Mouse (Mus musculus) Muller cell, postnatal 12 days (primary cell): Measurements from ENCODE around the gene AC161166.1.
"Not testable (repeated sequence)": the region's sequence is repeated elsewhere in the genome, so short reads cannot be mapped to it uniquely, and the experiment has no call there.

Source experiments
- DNase-seq: peaks from one replicate; pipeline ENCODE4 v3.0.0-alpha.2; 2015; ENCODE audit errors: inconsistent ontology term

AC161166.1 gene

GRCm38 (mm10) chr7:24486654-24487130 is 25.6 kb downstream of the AC161166.1 start:
- no peak for DNase-seq

- DNase-seq: no peak
These were observed 26.8 kb downstream of the AC161166.1 start for GRCm38 (mm10) chr7:24485481-24485880.

DNA sequence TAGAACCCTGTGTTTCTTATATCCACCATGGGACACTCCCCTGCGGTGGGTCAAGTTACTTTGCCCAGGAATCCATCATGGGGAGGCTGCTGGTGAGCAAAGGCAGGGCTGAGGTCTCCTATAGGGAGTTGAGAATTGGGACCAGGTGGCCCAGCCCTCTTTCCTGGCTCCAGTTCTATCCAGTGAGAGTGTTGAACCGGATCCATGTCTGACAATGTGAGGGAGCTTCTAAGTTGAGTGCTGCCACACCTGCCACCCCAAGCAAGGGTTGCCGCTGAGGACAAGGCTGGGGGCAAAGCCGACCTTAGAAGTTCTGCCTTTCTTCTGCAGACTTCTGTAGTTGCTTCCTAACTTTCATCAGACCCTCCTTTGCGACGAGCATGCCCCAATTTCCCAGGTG is 29.0 kb downstream of the AC161166.1 start:
- not testable (repeated sequence) for DNase-seq

GRCm38 (mm10) chr7:24482208-24483020 is 29.8 kb downstream of the AC161166.1 start:
- DNase-seq: no peak

DNA sequence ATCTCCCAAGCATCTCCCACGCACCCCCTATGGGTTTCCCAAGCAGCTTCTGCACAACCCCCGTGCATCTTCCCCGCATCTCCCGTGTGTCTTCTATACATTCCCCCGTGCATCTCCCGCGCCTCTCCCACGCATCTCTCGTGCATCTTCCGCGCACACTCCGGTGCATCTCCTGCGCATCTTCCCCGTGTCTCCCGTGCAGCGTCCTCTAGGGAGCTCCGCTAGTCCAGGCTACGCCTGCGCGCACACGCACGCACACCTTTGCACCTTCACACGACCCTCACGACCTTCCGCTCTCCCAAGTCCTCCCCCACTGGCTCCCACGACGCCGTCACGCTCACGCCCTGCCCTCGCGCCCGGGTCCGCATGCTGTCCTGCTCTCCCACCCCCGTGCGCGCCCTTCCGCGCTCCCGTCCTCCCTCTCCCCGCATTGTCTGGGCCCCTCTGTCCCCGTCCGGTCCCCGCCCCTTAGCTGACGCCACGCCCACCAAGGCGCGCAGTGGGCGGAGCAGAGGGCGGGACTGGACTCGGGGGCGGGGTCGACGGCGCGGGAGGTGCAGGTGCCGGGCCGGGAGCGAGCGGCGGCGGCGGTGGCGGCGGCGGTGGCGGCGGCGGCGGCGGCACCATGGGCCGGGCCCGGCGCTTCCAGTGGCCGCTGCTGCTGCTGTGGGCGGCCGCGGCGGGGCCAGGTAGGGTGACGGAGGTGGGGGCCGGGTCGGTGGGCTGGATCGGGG is 30.6 kb downstream of the AC161166.1 start, which contains the start of gene Cadm4:
Gene Cadm4 (plus strand): TSS at position 550 of the 734 bp plus-strand sequence.
- peak; percentile 94 for DNase-seq

DNA sequence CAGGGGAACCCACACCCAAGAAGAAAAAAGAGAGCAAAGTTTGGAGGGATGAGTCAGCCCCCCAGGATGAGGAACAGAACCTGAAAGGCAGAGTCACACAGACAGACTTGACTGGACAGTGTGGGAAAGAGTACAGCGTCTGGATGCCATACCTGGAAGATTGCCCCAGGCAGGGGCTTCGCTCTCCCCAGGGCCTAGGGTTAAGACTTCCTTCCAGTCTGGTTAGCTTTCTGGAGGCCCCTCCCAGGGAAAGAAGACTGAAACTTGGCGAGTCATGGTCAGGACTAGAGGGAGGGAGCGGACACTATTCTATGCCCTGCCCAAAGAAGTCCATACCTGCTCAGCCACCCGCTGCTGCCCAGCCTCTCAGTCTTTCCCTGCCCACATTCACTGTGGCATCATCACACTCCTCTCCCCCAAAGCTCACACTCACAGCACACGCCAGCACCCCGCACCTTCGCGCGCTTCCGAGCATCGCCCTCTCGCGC is 31.2 kb downstream of the AC161166.1 start:
- DNase-seq: no peak

- no peak for DNase-seq
These were observed 31.9 kb downstream of the AC161166.1 start for GRCm38 (mm10) chr7:24480121-24480941.

GRCm38 (mm10) chr7:24479685-24480084 is 32.6 kb downstream of the AC161166.1 start:
- DNase-seq: no peak

DNA sequence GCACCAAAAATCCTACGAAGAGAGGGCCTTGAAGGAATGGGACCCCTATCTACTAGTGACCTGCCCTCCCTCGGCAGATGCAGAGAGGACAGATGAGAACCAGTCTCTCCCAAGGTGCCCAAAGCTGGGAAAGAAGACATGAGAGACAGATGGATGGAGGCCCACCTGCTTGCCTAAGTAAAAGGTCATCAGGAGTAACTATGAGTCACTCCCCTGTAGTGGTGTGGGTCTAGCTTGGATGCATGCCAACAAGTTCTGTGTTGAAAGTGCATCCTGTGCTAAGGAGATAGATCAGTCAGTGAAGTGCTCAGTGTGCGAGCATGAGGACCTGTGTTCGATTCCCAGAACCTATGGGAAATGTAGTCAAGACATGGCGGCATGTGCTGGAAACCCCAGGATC is 33.3 kb downstream of the AC161166.1 start:
- no peak for DNase-seq

- DNase-seq: no peak
These were observed 35.4 kb downstream of the AC161166.1 start for GRCm38 (mm10) chr7:24476856-24477255.

- DNase-seq: no peak
These were observed 35.9 kb downstream of the AC161166.1 start for GRCm38 (mm10) chr7:24476338-24476737.

DNA sequence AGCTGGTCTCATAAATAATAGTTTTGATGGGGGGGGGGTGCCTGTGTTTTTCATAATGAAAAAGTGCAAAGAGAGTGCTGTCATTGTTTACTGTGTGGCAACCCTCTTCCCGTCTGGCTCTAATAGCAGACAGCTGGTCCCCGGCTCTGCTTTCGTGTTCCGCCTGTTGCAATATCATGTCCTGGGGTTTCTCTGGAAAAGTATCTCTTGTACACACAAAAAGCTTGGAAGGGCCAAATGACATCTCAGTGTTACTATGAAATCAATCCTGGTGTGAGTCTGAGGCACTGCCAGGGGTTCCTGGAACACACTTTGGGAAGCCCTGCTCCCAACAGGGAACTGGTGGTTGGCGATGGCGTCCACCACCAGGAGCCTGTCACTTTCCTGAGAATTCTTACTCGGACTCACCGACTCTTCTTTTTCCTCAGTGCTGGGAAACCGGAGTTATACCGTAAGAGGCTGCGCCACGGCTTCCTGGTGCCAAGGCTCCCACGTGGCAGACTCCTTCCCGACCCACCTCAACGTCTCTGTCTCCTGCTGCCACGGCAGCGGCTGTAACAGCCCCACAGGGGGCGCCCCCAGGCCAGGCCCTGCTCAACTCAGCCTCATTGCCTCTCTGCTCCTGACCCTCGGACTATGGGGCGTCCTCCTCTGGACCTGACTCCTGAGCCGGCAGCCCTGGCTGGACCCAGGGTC is 37.3 kb downstream of the AC161166.1 start:
- no peak for DNase-seq

DNA sequence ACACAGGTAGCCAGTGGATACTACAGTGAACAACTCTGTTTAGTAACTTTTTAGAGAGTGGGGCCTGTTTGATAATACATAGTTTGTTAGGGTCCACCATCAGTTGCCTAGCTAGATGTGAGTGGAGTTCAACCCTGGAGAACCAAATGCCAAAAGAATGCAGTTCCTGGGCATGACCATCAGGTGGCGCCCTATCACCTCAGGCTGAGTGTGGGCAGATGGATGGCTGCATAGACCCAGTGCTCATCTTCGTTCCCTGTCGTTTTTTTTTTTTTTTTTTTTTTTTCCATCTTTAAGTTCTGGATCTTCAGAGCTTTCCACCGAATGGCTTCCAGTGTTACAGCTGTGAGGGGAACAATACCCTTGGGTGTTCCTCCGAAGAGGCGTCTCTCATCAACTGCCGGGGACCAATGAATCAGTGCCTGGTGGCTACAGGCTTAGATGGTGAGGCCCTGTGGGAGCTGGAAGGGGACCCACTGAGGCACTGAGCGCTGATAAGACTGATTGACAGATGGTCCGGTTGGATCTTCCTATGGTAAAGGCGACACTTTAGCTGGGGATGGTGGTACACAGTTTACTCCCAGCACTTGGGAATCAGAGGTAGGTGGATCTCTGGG is 38.2 kb downstream of the AC161166.1 start:
- DNase-seq: peak; percentile 48

- no peak for DNase-seq
These were observed 39.3 kb downstream of the AC161166.1 start for GRCm38 (mm10) chr7:24472937-24473336.

- DNase-seq: no peak
These were observed 39.8 kb downstream of the AC161166.1 start for GRCm38 (mm10) chr7:24472442-24472841.

DNA sequence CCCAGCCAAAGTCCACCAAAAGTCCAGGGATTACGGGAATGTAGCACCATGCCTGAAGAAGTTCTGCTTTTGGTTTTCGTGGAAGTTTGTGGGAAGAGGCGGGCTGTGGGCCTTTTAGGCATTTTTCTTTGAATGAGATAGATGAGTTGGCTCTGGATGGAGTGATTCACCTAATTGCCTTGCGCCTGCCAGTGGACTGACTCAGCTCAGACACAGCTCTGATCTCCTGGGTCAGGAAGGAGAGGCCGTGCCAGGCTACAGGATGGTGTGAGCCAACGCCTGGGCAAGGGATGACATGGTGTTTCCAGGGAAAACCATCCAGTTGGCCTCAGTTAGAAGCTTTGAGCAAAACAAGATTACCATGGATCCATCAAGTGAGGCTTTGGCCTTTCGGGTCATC is 41.9 kb downstream of the AC161166.1 start:
- peak; percentile 93 for DNase-seq

DNA sequence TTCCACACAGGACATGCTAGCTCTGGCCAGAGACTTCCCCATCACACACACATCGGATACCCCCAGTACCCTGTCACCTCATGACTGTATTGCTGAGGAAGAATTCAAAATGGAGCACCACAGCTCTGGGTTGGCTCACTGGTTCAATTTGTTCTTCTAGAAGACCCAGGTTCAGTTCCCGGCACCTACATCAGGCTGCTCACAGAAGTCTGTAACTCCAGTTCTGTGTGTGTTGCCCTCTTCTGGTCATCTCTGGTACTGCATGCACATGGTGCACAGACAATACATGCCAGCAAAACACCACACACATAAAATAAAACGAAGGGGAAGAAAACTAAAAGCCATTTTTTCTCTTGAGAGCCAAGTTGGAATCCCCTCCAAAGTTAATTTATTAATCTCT is 43.1 kb downstream of the AC161166.1 start:
- DNase-seq: no peak

GRCm38 (mm10) chr7:24467886-24468285 is 44.4 kb downstream of the AC161166.1 start:
- no peak for DNase-seq

DNA sequence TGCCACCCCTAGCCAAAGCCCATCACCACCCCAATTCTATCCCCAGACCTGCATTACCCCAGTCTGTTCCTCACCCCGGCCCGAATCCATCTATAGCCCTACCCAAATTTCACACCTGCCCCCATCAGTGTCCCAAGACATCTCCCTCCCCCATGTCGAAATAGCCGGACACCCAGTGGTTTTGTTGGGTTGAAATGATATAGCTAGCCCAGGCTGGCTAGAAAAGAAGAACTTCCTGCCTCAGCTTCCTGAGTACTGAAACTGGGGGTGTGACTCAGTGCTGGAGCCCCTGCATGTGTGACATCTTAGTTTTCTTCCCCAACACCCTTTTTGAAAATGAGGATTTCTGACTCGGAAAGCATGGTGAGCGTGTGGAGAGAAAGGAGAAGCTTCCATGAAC is 45.4 kb downstream of the AC161166.1 start:
- DNase-seq: no peak
